Mouse (Mus musculus): Measurements from ENCODE around the gene Sec61a1.

Gene Sec61a1

DNA sequence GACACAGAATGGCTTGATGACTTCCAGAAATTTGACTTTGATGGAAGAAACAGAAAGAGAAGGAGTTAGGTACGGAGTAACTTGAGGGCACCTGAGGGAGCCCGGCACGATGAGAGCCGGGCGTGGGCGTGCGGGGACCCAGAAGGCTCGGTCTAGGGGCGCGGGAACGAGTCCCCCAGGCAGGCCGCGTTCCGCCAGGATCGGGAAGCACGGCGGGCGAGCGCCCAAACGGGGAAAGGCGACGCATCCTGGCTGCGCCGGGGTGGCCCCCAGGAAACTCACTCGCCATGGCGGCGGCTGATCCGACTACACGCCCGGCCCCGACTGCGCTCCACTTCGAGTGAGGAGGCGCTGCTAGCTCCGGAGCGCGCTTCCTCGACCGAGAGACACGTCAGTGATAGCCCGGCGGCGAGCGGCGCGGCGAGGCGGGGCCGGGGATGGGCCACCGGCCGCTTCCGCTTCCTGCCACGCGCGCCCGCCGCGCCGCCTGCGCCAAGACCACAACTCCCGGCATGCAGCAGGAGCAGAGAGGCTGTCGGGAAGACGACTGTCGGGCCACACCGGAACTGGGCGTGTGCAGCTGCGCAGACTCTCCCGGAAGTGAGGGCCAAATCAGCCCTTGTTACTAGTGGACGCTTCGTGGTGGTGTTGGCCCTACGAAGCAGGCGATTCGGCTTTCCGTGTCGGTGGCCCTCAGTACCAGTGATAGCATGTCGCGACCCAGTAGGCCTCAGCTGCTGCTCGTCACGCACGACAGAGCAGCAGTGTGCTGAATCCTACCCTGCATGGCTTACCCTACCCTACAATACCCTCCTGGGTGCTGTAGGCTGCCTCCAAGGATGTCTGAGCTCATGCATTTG is at the start of gene Sec61a1:
Sec61a1 (minus strand) TSS at position 502 of the 860 bp plus-strand sequence.
- DNase-seq (ENCODE audit: inconsistent ontology term), result peak; percentile 97

DNA sequence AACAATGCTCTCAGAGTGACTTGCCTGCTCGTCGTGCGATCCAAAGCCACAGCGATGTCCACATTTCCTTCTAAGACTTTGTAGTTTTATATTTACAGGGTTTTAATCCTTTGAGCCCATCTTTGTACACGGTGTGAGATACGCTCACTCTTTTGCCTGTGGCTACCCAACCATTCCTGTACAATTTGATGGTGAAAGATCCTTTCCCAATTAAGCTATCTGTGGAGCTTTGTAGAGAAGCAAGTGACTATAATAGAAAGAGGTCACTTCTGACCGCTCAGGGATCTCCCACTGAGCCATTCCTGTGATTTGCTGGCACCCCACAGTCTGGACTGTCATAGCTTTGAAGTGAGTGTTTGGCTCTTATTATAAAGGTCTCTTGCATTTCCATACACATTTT is 48.0 kb upstream of the Sec61a1 start:
- DNase-seq (ENCODE audit: inconsistent ontology term), result peak; percentile 81

DNA sequence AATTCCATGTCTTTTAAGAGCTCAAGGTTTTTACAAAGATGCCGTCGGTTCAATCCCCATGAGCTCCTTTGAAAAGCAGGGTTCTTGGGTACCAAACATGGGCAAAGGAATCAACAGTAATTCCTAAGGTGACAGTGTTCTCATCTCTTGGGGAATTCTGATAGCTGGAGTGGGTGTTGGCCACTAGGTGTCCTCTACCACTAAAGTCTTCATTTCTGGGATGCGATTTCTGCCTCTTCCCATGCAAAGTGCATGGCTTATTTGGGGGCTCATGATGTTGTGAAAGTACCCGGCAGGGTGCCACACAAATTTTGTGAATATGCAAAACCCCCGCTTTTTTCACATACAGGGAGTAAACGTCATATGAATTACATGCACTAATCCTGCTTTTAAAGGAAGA is 46.3 kb upstream of the Sec61a1 start:
- no peak for DNase-seq (ENCODE audit: inconsistent ontology term)

DNA sequence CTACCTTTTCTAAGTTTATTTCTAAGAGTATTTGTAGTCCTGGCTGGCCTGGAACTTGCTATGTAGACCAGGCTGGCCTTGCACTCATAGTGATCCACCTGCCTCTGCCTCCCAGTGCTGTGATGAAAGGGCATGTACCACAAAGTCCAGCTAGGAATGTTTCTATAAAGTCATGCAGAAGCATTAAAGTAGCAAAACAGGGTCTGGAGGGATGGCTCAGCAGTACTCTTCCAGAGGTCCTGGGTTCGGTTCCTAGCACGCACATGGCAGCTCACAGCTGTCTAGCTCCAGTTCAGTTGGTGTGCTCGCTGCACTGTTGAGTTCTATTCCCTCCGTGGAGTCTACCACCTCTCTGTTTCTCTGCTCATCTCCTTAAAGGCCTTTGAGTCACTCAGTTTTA is 41.5 kb upstream of the Sec61a1 start:
- DNase-seq (ENCODE audit: inconsistent ontology term), result no peak

GRCm38 (mm10) chr6:88559688-88560087 is 41.0 kb upstream of the Sec61a1 start:
- no peak for DNase-seq (ENCODE audit: inconsistent ontology term)

GRCm38 (mm10) chr6:88558076-88558475 is 39.4 kb upstream of the Sec61a1 start:
- DNase-seq (ENCODE audit: inconsistent ontology term), result peak; percentile 37

DNA sequence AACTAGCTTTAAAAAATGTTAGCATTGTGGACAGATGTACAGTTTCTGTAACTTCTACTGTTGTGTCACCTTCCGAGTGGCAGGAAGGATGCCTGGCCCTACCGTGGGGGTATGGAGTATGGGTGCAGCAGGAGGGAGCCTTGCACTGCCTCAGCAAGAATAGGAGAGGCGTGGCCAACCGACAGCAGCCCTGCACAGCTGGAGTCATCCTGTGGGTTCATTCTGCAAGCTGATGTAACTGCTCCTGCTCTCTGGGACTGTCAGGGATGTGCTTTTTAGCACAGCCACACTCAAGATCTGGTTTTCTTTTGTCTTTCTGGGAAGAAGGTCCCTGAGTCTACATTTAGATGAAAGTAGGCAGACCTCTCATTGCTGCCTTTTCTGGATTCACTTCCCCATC is 38.8 kb upstream of the Sec61a1 start:
- no peak for DNase-seq (ENCODE audit: inconsistent ontology term)

DNA sequence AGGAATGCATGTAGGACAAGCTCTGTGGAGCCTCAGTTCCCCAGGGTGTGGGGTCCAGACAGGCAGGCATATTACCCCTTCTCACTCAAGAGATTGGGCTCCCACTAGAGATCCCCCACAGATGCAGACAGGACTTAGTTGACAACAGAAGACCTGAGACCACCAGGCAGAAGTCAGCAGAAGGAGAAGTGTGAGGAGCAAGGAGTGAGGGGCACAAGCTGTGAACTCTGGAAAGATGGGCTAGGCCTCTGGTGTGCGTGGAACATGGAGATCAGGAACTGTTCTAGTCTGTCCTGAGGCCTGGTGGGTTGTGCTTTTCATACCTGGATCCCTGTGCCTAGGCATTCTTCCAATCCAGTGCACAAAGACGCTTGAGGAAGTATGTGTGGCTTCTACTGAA is 31.2 kb upstream of the Sec61a1 start:
- DNase-seq (ENCODE audit: inconsistent ontology term), result no peak

- DNase-seq (ENCODE audit: inconsistent ontology term), result peak; percentile 37
Observed at GRCm38 (mm10) chr6:88549137-88549814, 30.6 kb upstream of the Sec61a1 start.

DNA sequence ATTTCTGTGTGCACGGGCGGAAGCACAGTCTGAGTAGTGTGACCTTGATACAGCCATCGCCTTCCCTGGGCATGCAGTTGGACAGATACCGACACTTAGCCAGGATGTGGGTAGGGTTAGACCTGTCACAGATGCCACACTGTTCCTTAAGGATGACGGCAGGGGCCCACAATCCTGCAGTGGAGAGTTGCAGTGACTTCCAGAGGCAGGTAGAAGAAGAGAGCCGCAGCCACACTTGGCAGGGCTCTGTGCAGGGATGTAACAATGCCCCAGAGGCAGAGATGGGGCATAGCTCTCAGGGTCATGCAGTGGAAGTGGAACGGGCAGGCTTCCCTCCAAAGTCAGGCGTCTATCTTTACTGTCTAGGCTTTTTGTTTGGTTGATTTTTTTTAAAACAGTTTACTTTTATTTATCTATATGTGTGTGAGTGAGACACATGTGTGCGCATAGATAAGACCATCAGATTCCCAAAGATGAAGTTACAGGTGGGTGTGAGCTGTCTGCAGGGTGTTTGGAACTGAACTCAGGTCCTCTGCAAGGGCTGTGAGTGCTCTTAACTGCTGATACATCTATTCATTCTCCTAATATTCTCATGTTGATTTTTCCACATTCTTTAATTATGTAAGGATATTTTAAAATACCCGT is 29.8 kb upstream of the Sec61a1 start:
- no peak for DNase-seq (ENCODE audit: inconsistent ontology term)

- DNase-seq (ENCODE audit: inconsistent ontology term), result no peak
Observed at GRCm38 (mm10) chr6:88545397-88545790, 26.7 kb upstream of the Sec61a1 start.

DNA sequence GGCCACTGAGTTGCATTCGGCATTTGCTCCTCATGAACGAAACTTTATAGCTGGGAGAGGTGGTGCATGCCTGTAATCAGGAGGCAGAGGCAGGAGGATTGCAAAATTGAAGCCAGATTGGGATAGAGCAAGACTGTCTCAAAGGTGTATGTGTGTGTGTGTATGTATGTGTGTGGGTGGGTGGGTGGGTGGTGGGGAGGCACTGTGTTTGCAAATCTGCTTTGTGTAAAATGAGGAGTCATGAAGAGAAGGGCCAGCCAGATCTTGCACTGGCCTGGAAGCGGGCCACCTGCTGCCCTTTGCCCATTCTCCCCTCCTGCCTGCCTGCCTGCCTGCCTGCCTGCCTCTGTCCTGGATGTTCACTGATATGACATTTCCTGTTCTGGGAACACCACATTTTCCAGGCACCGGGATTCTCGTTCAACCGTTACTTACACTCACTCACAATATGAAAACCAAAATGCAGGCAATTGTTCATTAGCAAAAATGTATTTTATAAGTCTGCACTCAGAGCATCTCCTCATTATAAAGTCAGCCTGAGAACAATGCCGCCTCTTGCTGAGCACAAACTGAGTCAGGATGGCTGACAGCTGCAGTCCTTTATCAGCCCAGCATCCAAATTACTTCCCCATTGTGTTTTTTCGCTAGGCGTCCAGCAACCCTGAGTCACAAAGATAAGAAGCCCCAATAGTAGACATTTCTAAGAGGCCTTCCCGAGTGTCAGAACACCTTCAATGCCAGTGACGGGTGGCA is 26.1 kb upstream of the Sec61a1 start:
- DNase-seq (ENCODE audit: inconsistent ontology term), result peak; percentile 68

DNA sequence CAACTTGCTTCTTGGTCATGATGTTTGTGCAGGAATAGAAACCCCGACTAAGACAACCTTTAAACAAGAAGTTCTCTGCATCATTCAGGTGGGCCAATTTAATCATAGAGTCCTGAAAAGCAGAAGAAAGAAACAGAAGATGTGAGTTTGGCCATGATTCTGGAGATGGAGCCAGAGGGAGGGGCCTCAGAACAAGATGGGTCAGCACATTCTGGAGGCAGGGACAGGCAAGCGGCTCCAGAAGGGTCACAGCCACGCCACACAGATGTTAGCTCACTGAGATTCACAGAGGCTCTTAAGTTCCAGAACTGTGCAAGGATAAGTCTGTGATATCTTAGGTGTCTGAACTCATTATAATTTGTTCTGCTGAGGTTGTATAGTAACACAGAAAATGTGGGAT is 25.5 kb upstream of the Sec61a1 start:
- no peak for DNase-seq (ENCODE audit: inconsistent ontology term)

GRCm38 (mm10) chr6:88540093-88540755 is 21.5 kb upstream of the Sec61a1 start:
- DNase-seq (ENCODE audit: inconsistent ontology term), result no peak

GRCm38 (mm10) chr6:88530306-88530705 is 11.6 kb upstream of the Sec61a1 start:
- no peak for DNase-seq (ENCODE audit: inconsistent ontology term)

DNA sequence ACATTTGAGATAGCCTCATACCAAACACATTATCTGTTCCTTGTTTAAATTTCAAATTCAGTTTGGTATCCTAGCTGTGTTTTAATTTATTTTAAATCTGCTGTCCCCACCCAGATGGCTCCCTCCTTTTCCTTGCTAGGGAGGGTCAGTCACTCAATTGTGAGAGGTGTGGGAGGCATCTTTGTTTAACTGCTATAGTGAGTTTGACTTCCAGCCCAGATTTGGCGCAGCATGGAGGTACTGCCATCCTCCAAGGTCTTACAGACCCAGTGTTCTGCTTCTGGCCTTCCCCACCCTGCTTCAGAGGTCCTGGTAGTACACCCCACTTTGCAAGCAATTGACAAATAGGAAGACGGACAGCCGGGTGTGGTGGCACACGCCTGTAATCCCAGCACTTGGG is 5.4 kb upstream of the Sec61a1 start:
- DNase-seq (ENCODE audit: inconsistent ontology term), result no peak

DNA sequence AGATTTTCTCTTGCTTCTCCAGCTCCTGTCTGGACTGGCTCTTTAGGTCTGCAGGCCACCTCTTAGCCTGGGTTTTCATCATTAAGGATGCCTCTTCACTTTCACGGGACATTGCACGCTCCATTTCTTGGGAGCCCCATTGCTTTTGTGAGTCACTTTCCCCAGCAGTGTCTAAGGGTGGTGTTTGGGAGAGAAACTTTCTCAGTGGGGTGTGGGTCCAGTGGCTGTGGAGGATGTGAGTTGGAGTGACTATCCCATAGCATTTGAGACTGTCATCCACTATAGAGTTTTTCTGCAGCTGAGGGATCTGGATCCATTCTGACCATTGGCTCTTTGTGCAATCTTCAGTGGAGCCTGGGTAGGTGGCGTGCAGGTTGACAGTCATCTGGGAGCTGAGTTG is 4.7 kb upstream of the Sec61a1 start:
- DNase-seq (ENCODE audit: inconsistent ontology term), result no peak

GRCm38 (mm10) chr6:88523043-88523442 is 4.3 kb upstream of the Sec61a1 start:
- DNase-seq (ENCODE audit: inconsistent ontology term), result no peak

GRCm38 (mm10) chr6:88522606-88523005 is 3.9 kb upstream of the Sec61a1 start:
- no peak for DNase-seq (ENCODE audit: inconsistent ontology term)

GRCm38 (mm10) chr6:88521821-88522220 is 3.1 kb upstream of the Sec61a1 start:
- no peak for DNase-seq (ENCODE audit: inconsistent ontology term)

- no peak for DNase-seq (ENCODE audit: inconsistent ontology term)
Observed at GRCm38 (mm10) chr6:88517701-88518403, 853 bp downstream of the Sec61a1 start.

Measured in Muller cell, postnatal 12 days (primary cell).